Mouse (Mus musculus): ENCODE data around the gene Trak1. TPM values are rescaled to one million over a fixed set of nuclear protein-coding genes. Genes with fewer than 3 reads are reported as not detected.

Trak1 gene
- polyA plus RNA-seq, 1 experiment = 103 TPM

DNA sequence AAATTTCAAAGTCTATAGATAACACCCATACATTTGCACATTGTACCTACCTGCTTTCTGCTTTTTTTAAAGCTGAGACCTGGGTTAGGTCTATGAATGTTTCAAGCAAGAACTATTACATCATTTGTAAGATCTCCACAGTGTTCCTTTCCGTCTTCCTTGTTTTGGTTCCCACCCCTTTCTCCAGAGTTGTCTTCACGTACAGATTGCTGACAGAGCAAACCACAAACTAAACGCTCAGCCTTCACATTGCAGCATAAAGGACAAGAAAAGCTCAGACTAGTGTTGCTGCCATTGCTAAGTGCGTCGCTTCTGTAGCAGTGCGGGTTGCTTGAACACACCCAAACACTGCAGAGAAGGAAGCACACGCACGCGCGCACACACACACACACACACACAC, 32.0 kb upstream of the Trak1 start:
- H3K4me1 ChIP-seq (ENCODE audit: control insufficient read depth, insufficient read depth, low read length) = no peaks in the 10 kb centered on the region
- no peaks in the 10 kb centered on the region for H3K27me3 ChIP-seq (ENCODE audit: control insufficient read depth, insufficient read depth, low read length)
- TF ChIP-seq POLR2A (IDR thresholded peaks at IDR 0.05; ENCODE audit: borderline replicate concordance, insufficient read depth, low read length) (no peak), CTCF (IDR thresholded peaks at IDR 0.05; ENCODE audit: borderline replicate concordance, insufficient read depth, low read depth, low read length) (no peak)
- no peak overlapping the region for H3K4me3 ChIP-seq (replicated peaks; ENCODE audit: insufficient read depth, low read depth, low read length)
- no peak overlapping the region for H3K27ac ChIP-seq (ENCODE audit: insufficient read depth, low read length)
- DNase-seq = no peak
- 81% methylated on average over 10 of the region's 10 CpGs for WGBS

DNA sequence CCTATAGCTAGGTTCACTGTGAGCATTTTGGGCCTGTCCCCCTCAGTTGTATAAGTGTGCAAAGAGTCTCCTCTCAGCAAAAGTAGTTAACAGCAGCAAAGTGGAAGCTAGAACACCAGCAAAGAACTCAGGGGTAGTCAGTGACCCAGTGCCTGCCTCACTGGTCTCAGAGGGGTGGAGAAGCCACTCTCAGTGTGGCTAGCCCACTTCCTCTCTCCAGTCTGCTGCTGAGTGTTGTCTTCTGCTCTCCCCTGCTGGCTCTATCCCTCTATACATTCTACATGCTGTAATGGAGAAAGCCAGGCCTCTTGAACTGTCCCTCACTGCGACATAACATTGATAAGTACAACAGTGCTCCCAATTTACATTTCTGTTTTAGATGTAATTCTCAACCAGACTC, 26.2 kb upstream of the Trak1 start:
- WGBS = 97% methylated on average over 1 of the region's 1 CpGs
- no peaks in the 10 kb centered on the region for H3K4me1 ChIP-seq (ENCODE audit: control insufficient read depth, insufficient read depth, low read length)
- no peak overlapping the region for H3K4me3 ChIP-seq (replicated peaks; ENCODE audit: insufficient read depth, low read depth, low read length)
- DNase-seq = no peak
- H3K27ac ChIP-seq (ENCODE audit: insufficient read depth, low read length) = no peak overlapping the region
- TF ChIP-seq POLR2A (IDR thresholded peaks at IDR 0.05; ENCODE audit: borderline replicate concordance, insufficient read depth, low read length) = no peak
- no peak for TF ChIP-seq CTCF (IDR thresholded peaks at IDR 0.05; ENCODE audit: borderline replicate concordance, insufficient read depth, low read depth, low read length)
- no peaks in the 10 kb centered on the region for H3K27me3 ChIP-seq (ENCODE audit: control insufficient read depth, insufficient read depth, low read length)

DNA sequence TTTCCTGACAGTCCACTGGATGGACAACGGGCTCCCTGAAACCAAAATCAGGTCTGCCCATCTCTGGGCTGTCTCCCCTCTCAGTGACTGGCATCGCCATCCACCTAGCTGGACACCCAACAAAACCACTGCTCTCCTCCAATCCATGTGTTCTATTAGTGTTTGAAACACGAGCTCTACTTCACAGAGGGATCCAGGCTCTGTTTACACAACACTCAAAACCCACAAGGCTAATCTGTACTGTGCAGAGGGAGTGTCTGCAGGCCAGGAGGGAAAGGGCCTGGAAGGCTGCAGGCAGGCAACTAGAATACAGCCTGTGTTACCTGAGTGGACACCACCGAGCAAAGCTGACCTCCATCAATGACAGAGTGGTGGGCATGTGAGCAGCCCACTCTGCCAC, 25.7 kb upstream of the Trak1 start:
- TF ChIP-seq POLR2A (IDR thresholded peaks at IDR 0.05; ENCODE audit: borderline replicate concordance, insufficient read depth, low read length) (no peak), CTCF (IDR thresholded peaks at IDR 0.05; ENCODE audit: borderline replicate concordance, insufficient read depth, low read depth, low read length) (no peak)
- Histone ChIP-seq H3K4me1 (ENCODE audit: control insufficient read depth, insufficient read depth, low read length) (no peaks in the 10 kb centered on the region), H3K27ac (ENCODE audit: insufficient read depth, low read length) (no peak overlapping the region), H3K4me3 (replicated peaks; ENCODE audit: insufficient read depth, low read depth, low read length) (no peak overlapping the region), H3K27me3 (ENCODE audit: control insufficient read depth, insufficient read depth, low read length) (no peaks in the 10 kb centered on the region)
- DNase-seq = no peak
- 86% methylated on average over 4 of the region's 4 CpGs for WGBS

DNA sequence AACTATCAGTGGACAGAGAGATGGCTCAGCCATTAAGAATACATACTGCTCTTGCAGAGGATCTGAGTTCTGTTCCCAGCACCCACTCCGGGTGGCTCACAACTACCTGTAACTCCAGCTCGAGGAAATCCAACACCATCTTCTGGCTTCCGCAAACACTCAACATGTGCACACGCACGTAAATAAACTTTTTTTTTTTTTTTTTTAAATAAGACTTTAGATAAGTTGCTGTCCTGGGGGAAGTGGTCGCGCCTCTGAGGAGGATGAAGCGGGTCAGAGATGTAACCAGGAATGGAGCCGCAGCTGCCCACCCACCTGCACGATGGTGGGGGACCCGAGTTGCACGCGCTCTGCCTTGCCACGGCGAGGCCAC, 20.6 kb upstream of the Trak1 start:
- H3K27ac ChIP-seq (ENCODE audit: insufficient read depth, low read length) = no peak overlapping the region
- 8% methylated on average over 15 of the region's 15 CpGs for WGBS
- no peaks in the 10 kb centered on the region for H3K4me1 ChIP-seq (ENCODE audit: control insufficient read depth, insufficient read depth, low read length)
- TF ChIP-seq POLR2A (IDR thresholded peaks at IDR 0.05; ENCODE audit: borderline replicate concordance, insufficient read depth, low read length) (no peak), CTCF (IDR thresholded peaks at IDR 0.05; ENCODE audit: borderline replicate concordance, insufficient read depth, low read depth, low read length) (no peak)
- DNase-seq = no peak
- peak overlapping the region; percentile 89 for H3K4me3 ChIP-seq (replicated peaks; ENCODE audit: insufficient read depth, low read depth, low read length)
- H3K27me3 ChIP-seq (ENCODE audit: control insufficient read depth, insufficient read depth, low read length) = no peaks in the 10 kb centered on the region

DNA sequence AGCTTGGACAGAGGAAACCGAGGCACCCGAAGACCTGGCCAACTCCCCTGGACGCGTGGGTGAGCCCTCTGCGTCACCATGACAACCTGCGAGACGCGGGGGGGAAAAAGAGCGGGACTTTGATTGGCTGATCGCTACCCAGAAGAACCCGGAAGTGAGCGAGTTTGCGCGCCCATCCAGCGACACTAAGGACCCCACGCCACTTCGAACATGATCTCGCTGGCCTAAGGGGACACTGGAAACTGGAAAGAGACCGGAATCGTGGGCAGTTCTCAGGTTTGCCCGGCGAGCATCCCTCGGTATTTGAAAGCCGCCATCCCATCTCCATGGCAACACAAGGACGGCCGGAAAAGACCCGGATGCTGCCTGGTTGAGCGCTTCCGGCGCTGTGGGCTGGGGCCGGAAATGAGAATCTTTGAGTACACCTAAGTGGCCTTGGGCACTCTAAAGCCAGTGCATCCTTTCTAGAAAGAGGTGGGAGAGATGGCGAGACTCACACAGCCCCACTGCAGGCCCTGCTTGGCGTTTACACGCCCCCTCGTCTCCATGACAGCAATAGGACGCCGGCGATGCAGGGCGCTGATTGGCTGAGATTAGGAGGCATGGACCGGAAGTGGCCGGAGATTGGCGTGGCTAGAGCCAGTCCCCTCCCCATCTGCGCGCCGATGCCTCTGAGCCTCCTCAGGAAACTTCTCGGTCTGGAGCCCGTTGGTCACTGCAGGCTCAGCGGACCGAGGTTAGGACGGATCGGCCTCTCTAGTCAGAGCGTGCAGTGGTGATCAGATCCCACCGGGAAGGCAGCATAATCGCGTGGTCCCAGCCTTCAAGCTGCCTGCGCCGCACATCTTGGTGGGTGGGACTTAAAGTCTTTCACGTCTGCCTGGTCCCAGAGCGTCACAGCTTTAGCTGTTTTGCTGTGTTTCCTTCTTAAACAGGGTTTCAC, 19.9 kb upstream of the Trak1 start, which contains the start of gene Ulk4:
Gene Ulk4 (minus strand): TSS at position 80 of the 943 bp plus-strand sequence.
- DNase-seq = peak; percentile 93 to 97
- WGBS = under 1% methylated on average over 59 of the region's 59 CpGs
- Histone ChIP-seq H3K27ac (ENCODE audit: insufficient read depth, low read length) (peak within 1 kb of the TSS; percentile 47), H3K27me3 (ENCODE audit: control insufficient read depth, insufficient read depth, low read length) (no peaks in the 10 kb centered on the region), H3K4me3 (replicated peaks; ENCODE audit: insufficient read depth, low read depth, low read length) (peak within 1 kb of the TSS; percentile 89), H3K4me1 (ENCODE audit: control insufficient read depth, insufficient read depth, low read length) (no peaks in the 10 kb centered on the region)
- peak; percentile 77; the same call in 1 of the 2 replicates for TF ChIP-seq POLR2A (IDR thresholded peaks at IDR 0.05; ENCODE audit: borderline replicate concordance, insufficient read depth, low read length)
- no peak for TF ChIP-seq CTCF (IDR thresholded peaks at IDR 0.05; ENCODE audit: borderline replicate concordance, insufficient read depth, low read depth, low read length)

DNA sequence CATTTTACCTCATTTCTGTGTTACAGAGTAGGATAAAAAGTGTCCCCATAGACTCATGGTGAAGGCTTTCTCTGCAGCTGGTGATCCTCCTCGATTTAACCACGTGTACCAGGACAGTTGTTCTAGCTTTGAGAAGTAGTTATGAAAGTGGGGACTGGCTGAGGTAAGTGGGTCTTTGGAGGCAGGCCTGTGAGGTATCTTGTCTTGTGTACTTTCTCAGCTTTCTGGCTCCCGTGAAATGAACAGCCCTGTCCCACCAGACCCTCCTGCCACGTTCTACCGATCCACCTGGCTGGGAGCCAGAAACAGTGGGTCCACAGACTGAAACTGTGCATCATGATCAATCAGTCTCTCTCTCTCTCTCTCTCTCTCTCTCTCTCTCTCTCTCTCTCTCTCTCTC, 18.1 kb upstream of the Trak1 start:
- no peak for DNase-seq
- 52% methylated on average over 5 of the region's 5 CpGs for WGBS
- H3K27me3 ChIP-seq (ENCODE audit: control insufficient read depth, insufficient read depth, low read length) = no peaks in the 10 kb centered on the region
- H3K27ac ChIP-seq (ENCODE audit: insufficient read depth, low read length) = no peak overlapping the region
- no peak for TF ChIP-seq POLR2A (IDR thresholded peaks at IDR 0.05; ENCODE audit: borderline replicate concordance, insufficient read depth, low read length)
- TF ChIP-seq CTCF (IDR thresholded peaks at IDR 0.05; ENCODE audit: borderline replicate concordance, insufficient read depth, low read depth, low read length) = no peak
- H3K4me1 ChIP-seq (ENCODE audit: control insufficient read depth, insufficient read depth, low read length) = no peaks in the 10 kb centered on the region
- H3K4me3 ChIP-seq (replicated peaks; ENCODE audit: insufficient read depth, low read depth, low read length) = no peak overlapping the region

DNA sequence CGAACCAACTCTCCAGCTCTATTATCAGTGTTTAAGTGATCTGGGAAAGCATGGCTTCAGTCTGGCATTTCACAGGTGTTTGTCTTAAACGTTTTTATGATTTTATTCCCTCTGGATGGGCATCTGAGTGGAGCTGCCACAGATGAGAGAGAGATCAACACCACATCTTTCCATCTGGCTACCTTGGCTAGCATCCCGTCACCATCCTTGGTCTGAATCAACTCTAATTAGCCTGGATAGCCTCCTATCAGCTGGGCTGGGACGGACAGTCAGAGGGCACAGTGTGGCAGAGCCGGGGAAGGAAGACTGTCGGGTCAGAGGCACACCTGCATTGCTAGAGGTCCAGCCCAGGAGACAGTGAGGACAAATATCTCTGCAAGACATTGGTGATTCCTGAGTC, 15.4 kb upstream of the Trak1 start:
- Histone ChIP-seq H3K27ac (ENCODE audit: insufficient read depth, low read length) (no peak overlapping the region), H3K4me1 (ENCODE audit: control insufficient read depth, insufficient read depth, low read length) (no peaks in the 10 kb centered on the region), H3K27me3 (ENCODE audit: control insufficient read depth, insufficient read depth, low read length) (no peaks in the 10 kb centered on the region), H3K4me3 (replicated peaks; ENCODE audit: insufficient read depth, low read depth, low read length) (no peak overlapping the region)
- DNase-seq = no peak
- TF ChIP-seq CTCF (IDR thresholded peaks at IDR 0.05; ENCODE audit: borderline replicate concordance, insufficient read depth, low read depth, low read length) (no peak), POLR2A (IDR thresholded peaks at IDR 0.05; ENCODE audit: borderline replicate concordance, insufficient read depth, low read length) (no peak)
- WGBS = 29% methylated on average over 6 of the region's 6 CpGs

DNA sequence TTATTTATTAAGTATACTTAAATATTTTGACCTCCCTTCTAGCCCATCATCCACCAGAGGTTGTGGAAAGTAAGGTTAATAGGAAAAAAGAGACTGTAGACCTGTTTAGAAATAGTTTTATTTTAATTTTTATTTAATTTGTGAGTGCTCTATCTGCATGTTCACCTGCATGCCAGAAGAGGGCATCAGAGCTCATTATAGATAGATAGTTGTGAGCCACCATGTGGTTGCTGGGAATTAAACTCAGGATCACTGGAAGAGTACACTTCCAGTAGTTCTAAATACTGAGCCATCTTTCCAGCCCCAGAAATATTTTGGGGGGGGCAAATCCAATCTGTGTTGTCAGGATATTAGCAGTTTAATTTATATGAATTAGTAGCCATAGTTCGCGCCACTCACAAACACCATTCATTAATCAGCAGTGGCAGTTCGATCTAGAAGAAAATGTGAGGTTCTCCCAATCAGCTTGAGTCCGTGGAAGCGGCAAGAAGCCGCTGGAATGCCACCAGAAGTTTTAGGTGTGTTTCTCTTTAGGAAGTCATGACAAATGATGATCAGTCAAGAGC, 13.6 kb upstream of the Trak1 start:
- DNase-seq = peak in 1 of 2 experiments; percentile 44
- H3K4me3 ChIP-seq (replicated peaks; ENCODE audit: insufficient read depth, low read depth, low read length) = no peak overlapping the region
- TF ChIP-seq CTCF (IDR thresholded peaks at IDR 0.05; ENCODE audit: borderline replicate concordance, insufficient read depth, low read depth, low read length) (no peak), POLR2A (IDR thresholded peaks at IDR 0.05; ENCODE audit: borderline replicate concordance, insufficient read depth, low read length) (no peak)
- no peak overlapping the region for H3K27ac ChIP-seq (ENCODE audit: insufficient read depth, low read length)
- 98% methylated on average over 6 of the region's 6 CpGs for WGBS
- no peaks in the 10 kb centered on the region for H3K4me1 ChIP-seq (ENCODE audit: control insufficient read depth, insufficient read depth, low read length)
- H3K27me3 ChIP-seq (ENCODE audit: control insufficient read depth, insufficient read depth, low read length) = no peaks in the 10 kb centered on the region

Measured in cerebellum, adult 2 months (tissue).